8 mouse cellular contexts compared by ENCODE assay signal in genomic region chr4:120404778-120405143, GRCm38 (mm10). TPM values are rescaled to one million over a fixed set of nuclear protein-coding genes. Genes with fewer than 3 reads are reported as not detected.
DNase-seq lines count a peak whose midpoint lies in the region; ATAC-seq and TF ChIP-seq lines count a peak whose summit lies in the region.

No protein-coding gene starts in this region.

- 10% methylated on average over 15 of the region's 21 CpGs for WGBS in heart, embryonic 11.5 days (ENCODE audit: insufficient replicate concordance)
- 10% methylated on average over 21 of the region's 21 CpGs for WGBS in liver, embryonic 16.5 days (ENCODE audit: insufficient replicate concordance)

- intact Hi-C loops in heart, postnatal 36 days (cut with DNase I), result loop anchor here (5.0 kb wide), 1 partner anchor 168 kb away; the partner anchor contains the start of gene Ctps

- H3K4me1 ChIP-seq in heart, embryonic 11.5 days (ENCODE audit: control insufficient read depth, insufficient read depth, low read length), result peaks cover 15% of the 10 kb centered on the region
- peaks cover 9% of the 10 kb centered on the region for H3K4me1 ChIP-seq in testis, adult 2 months (ENCODE audit: control insufficient read depth, insufficient read depth, low read length)
- H3K4me1 ChIP-seq in liver, embryonic 16.5 days (ENCODE audit: control insufficient read depth, low read depth, low read length), result peaks cover 23% of the 10 kb centered on the region

- no peaks in the 10 kb centered on the region for H3K36me3 ChIP-seq in heart, embryonic 11.5 days (ENCODE audit: control insufficient read depth, insufficient read depth, low read length)
- no peaks in the 10 kb centered on the region for H3K36me3 ChIP-seq in testis, adult 2 months (ENCODE audit: control insufficient read depth, insufficient read depth, low read length)
- no peaks in the 10 kb centered on the region for H3K36me3 ChIP-seq in liver, embryonic 16.5 days (ENCODE audit: control insufficient read depth, insufficient read depth)

- H3K27ac ChIP-seq in heart, embryonic 11.5 days (ENCODE audit: low read depth, low read length), result peak overlapping the region; percentile 94
- no peak overlapping the region for H3K27ac ChIP-seq in testis, adult 2 months (ENCODE audit: control insufficient read depth, insufficient read depth, low read depth, low read length)
- no peak overlapping the region for H3K27ac ChIP-seq in liver, embryonic 16.5 days (ENCODE audit: low read length)

- TF ChIP-seq CTCF in testis, adult 2 months (IDR thresholded peaks at IDR 0.05; ENCODE audit: control insufficient read depth, insufficient read depth, insufficient replicate concordance, low read depth, low read length), result no peak

- H3K9me3 ChIP-seq in heart, embryonic 11.5 days (replicated peaks; ENCODE audit: control insufficient read depth, low read length), result no peaks in the 10 kb centered on the region
- H3K9me3 ChIP-seq in liver, embryonic 16.5 days (replicated peaks; ENCODE audit: control insufficient read depth, low read length), result no peaks in the 10 kb centered on the region

- no peak for TF ChIP-seq POLR2A in testis, adult 2 months (IDR thresholded peaks at IDR 0.05; ENCODE audit: control insufficient read depth, low read depth, low read length)

- H3K9ac ChIP-seq in heart, embryonic 11.5 days (ENCODE audit: low read depth, low read length), result peak overlapping the region; percentile 99
- peak overlapping the region; percentile 94 for H3K9ac ChIP-seq in liver, embryonic 16.5 days (ENCODE audit: low read depth, low read length)

- peak; percentile 47 for ATAC-seq in heart, embryonic 11.5 days (replicated peaks; ENCODE audit: insufficient number of reproducible peaks, low FRiP score, low TSS enrichment)
- peak; percentile 7 to 13; a peak in 1 of 4 replicates for ATAC-seq in hematopoietic stem cell, adult 5-6 weeks (replicated peaks in 1 of 2; ENCODE audit: insufficient read depth in 1 of 2, low FRiP score in 2 of 2, low TSS enrichment in 1 of 2, low read depth in 1 of 2, poor library complexity in 2 of 2, severe bottlenecking in 2 of 2)
- no peak for ATAC-seq in liver, embryonic 16.5 days (ENCODE audit: low read depth)
- no peak for ATAC-seq in CD4-positive, CD25-positive, alpha-beta regulatory T cell, adult 4 months

- no peak for DNase-seq in heart, postnatal 36 days
- DNase-seq in testis, postnatal 10 days (ENCODE audit: low spot score), result no peak
- DNase-seq in thymus, postnatal 4 days, result no peak

- peak overlapping the region; percentile 98 for H3K4me3 ChIP-seq in heart, embryonic 11.5 days (ENCODE audit: low read depth, low read length)
- peak overlapping the region; percentile 72 for H3K4me3 ChIP-seq in testis, adult 2 months (ENCODE audit: control insufficient read depth, low read depth, low read length)
- peak overlapping the region; percentile 97 for H3K4me3 ChIP-seq in liver, embryonic 16.5 days (ENCODE audit: low read depth, low read length)

- H3K27me3 ChIP-seq in heart, embryonic 11.5 days (ENCODE audit: control insufficient read depth, insufficient read depth, low read length), result no peaks in the 10 kb centered on the region
- H3K27me3 ChIP-seq in testis, adult 2 months (ENCODE audit: control insufficient read depth, insufficient read depth, low read length), result no peaks in the 10 kb centered on the region
- no peaks in the 10 kb centered on the region for H3K27me3 ChIP-seq in liver, embryonic 16.5 days (ENCODE audit: control insufficient read depth, insufficient read depth, low read depth, low read length)

- peak overlapping the region; percentile 74 for H3K4me2 ChIP-seq in heart, embryonic 11.5 days
- H3K4me2 ChIP-seq in liver, embryonic 16.5 days (ENCODE audit: low read depth, low read length), result peak overlapping the region; percentile 70

RNA-seq across cellular contexts. Expression of gene Scmh1, which starts 0.3 kb away (rescaled TPM):
- 67.0 and 72.9 TPM in 2 replicates for polyA plus RNA-seq in heart, embryonic 11.5 days (2014; fragmentation: Nextera tagmentation; extraction: Ambion mirVana)
- 10 to 100 TPM; 56.4 to 59.8 TPM for total RNA-seq in heart, postnatal 36 days (2021)
- polyA plus RNA-seq in testis, adult 2 months (2012; rRNA removed), result 120 and 122 TPM in 2 replicates
- total RNA-seq in hematopoietic stem cell, adult 5-6 weeks (2017), result 22.8 and 24.0 TPM in 2 replicates
- polyA plus RNA-seq in liver, embryonic 16.5 days (2015; fragmentation: Nextera tagmentation; extraction: Ambion mirVana), result 9.6 and 10.1 TPM in 2 replicates
- 10 to 100 TPM; 10.4 TPM for polyA plus RNA-seq in CD4-positive, CD25-positive, alpha-beta regulatory T cell, adult 4 months (2017; shearing (Covaris generic))

Comparison
In these comparisons a context has a peak if more than half of its experiments do, and no peak if none do; other contexts are left out.
1. ATAC-seq: peak in heart, embryonic 11.5 days (single experiment) and hematopoietic stem cell, adult 5-6 weeks (2 of 2); none in liver, embryonic 16.5 days (single experiment) and CD4-positive, CD25-positive, alpha-beta regulatory T cell, adult 4 months (single experiment).
2. Peak in every context shown above with its lines, with median percentiles within 50 percentile points of each other: H3K4me3 ChIP-seq.